Mouse (Mus musculus) hindbrain, postnatal 0 days (tissue): ENCODE results near the gene Timm17a. TPM values are rescaled to one million over a fixed set of nuclear protein-coding genes. Genes with fewer than 3 reads are reported as not detected.
A peak's percentile ranks its signal among the peaks of the same experiment; 100 is the strongest.

ENCODE experiments used
- ATAC-seq: fragments of 200-750 bp; cut with Nextera tagmentation; 2 replicates; pipeline ENCODE4 v1.8.0; 2017; ENCODE audit warnings: mild to moderate bottlenecking, moderate TSS enrichment, moderate library complexity
- DNase-seq: peaks from one replicate; pipeline ENCODE4 v3.0.0-alpha.2; 2015; ENCODE audit warnings: low spot score
- H3K27ac ChIP-seq: fragments of 300-500 bp; sonication (generic); 2 replicates; pipeline ENCODE4 v1.5.1; 2014; ENCODE audit warnings: mild to moderate bottlenecking
- H3K27me3 ChIP-seq: fragments of 300-500 bp; sonication (generic); 2 replicates; pipeline ENCODE4 v1.6.1; 2014; ENCODE audit warnings: low read length, mixed read lengths; ENCODE audit not compliant: insufficient read depth
- H3K36me3 ChIP-seq: fragments of 300-500 bp; sonication (generic); 2 replicates; pipeline ENCODE4 v1.6.1; 2014; ENCODE audit warnings: low read length, mixed read lengths; ENCODE audit not compliant: insufficient read depth
- H3K4me1 ChIP-seq: fragments of 300-500 bp; sonication (generic); 2 replicates; pipeline ENCODE4 v1.6.1; 2014; ENCODE audit warnings: antibody characterized with exemption, low read length, mixed read lengths; ENCODE audit not compliant: insufficient read depth
- H3K4me2 ChIP-seq: fragments of 300-500 bp; sonication (generic); 2 replicates; pipeline ENCODE4 v1.6.1; 2014; ENCODE audit warnings: low read depth, mild to moderate bottlenecking, low read length, moderate library complexity, mixed read lengths
- H3K4me3 ChIP-seq: fragments of 300-500 bp; sonication (generic); 2 replicates; pipeline ENCODE4 v1.5.1; 2014; ENCODE audit warnings: low read length
- H3K9ac ChIP-seq: fragments of 300-500 bp; sonication (generic); replicated peaks from 2 replicates; pipeline ENCODE4 v1.6.1; 2014; ENCODE audit warnings: mild to moderate bottlenecking, low read length, moderate library complexity, mixed read lengths
- H3K9me3 ChIP-seq: fragments of 300-500 bp; sonication (generic); 2 replicates; pipeline ENCODE4 v1.6.1; 2016; ENCODE audit warnings: low read length, mixed read lengths
- CTCF ChIP-seq: IDR thresholded peaks from 2 replicates; pipeline ENCODE4 v1.5.1; 2016; ENCODE audit warnings: antibody characterized with exemption, control low read depth, low read depth
- WGBS: fragments of 180-500 bp; shearing (Covaris S2); extraction: QIAGEN DNeasy Blood & Tissue Kit; methylation state at CpG from one replicate; pipeline ENCODE4 v1.1.7; 2014; 5-methylcytosine and 5-hydroxymethylcytosine counted together
- polyA plus RNA-seq: library from polyadenylated mRNA; unstranded; fragments of >200 nt; fragmentation: Nextera tagmentation; extraction: Ambion mirVana; gene quantifications from 2 replicates; pipeline ENCODE4 v1.2.1, GENCODE M21; 2015
- total RNA-seq: library from RNA; depleted of rRNA; stranded (reverse); fragments of >200 nt; gene quantifications from 2 replicates; pipeline ENCODE4 v1.2.3, GENCODE M21; 2014

Timm17a gene
- total and polyA plus RNA-seq, 2 experiments from 2014 or later, result 45.2 to 201 TPM

DNA sequence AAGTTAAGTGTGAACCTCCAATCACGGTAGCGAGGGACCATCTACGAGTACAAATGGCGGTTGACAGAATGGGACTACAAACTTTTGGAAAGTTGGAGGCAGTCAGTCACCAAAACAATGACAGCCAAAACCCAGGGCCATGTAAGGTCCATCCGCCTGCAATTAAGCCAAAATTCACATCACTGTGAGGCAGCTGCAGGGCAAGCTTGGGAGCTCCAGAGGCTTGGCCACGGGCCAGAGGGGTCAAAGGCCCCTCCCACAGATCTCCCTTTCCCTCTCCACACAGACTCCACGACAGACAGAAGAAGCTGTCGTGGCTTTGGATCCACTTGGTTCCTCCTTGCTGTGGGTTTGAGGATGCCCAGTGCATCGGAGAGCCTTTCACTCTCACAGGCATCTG is 50.3 kb downstream of the Timm17a start:
- Histone ChIP-seq H3K27me3 (no peaks in the 10 kb centered on the region), H3K4me2 (no peak overlapping the region), H3K27ac (no peak overlapping the region), H3K9ac (no peak overlapping the region), H3K9me3 (no peaks in the 10 kb centered on the region), H3K4me1 (peaks cover 7% of the 10 kb centered on the region; the same call in 1 of the 2 replicates), H3K4me3 (no peak overlapping the region), H3K36me3 (peaks cover 50% of the 10 kb centered on the region)
- no peak for DNase-seq
- TF ChIP-seq CTCF, result no peak
- 75% methylated on average over 9 of the region's 9 CpGs for WGBS
- ATAC-seq, result no peak

DNA sequence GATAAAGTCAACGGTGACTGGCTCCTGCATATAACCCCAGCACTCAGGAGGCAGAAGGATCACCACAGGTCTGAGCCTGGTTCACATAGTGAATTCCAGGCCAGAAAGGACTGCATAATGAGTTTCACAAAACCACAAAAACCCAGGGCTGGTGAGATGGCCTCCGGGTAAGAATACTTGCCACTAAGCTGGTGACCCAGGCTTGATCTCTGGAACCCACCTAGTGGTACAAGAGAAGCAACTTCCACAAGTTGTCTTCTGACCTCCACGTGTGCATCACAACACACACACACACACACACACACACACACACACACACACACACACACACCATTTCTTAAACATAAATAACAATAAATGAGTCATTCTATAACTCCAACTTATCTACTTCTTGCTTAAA is 51.2 kb downstream of the Timm17a start:
- 85% methylated on average over 3 of the region's 3 CpGs for WGBS
- Histone ChIP-seq H3K27ac (no peak overlapping the region), H3K9me3 (no peaks in the 10 kb centered on the region), H3K36me3 (peaks cover 40% of the 10 kb centered on the region), H3K4me3 (no peak overlapping the region), H3K4me2 (no peak overlapping the region), H3K27me3 (no peaks in the 10 kb centered on the region), H3K9ac (no peak overlapping the region), H3K4me1 (peaks cover 8% of the 10 kb centered on the region; the same call in 1 of the 2 replicates)
- DNase-seq (no peak), ATAC-seq (no peak)
- no peak for TF ChIP-seq CTCF

DNA sequence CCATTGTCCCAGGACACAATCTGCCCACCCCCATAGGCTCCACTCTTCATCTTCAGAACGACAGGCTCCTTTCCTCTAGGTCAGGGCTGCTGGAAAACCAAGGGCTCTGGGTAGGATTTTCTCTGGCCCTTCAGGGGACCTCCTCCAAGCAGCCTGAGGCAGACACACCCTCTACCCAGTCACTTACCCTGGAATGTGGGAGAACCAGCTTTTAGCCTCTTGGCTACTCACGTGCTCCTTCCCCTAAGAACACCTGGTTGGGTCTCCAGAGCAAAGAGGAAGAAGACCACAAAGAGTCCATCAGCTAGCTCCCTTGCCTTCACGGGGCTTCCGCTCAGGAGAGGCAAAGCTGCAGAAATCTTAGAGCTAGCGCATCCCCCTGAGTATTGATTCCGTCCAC is 52.6 kb downstream of the Timm17a start:
- Histone ChIP-seq H3K27me3 (no peaks in the 10 kb centered on the region), H3K4me3 (no peak overlapping the region), H3K27ac (no peak overlapping the region), H3K36me3 (peaks cover 29% of the 10 kb centered on the region), H3K4me2 (no peak overlapping the region), H3K4me1 (peaks cover 8% of the 10 kb centered on the region; the same call in 1 of the 2 replicates), H3K9ac (no peak overlapping the region), H3K9me3 (no peaks in the 10 kb centered on the region)
- DNase-seq (no peak), ATAC-seq (no peak)
- TF ChIP-seq CTCF, result no peak
- 82% methylated on average over 6 of the region's 6 CpGs for WGBS

DNA sequence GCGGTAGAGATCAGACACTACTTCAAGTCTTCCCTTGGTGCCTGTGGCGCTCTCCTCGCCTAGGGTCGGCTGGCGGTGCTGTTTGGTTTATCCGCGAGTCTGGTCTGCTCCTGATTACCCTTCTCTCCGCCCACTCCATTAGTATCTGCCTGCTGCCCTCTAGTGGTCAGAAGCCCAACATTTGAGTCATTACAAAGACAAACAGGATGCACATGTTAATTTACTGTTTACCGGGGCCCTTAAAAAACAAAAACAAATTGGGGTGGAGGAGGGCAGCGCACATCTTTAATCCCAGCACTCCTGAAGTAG is 54.5 kb downstream of the Timm17a start:
- peak; percentile 88 for TF ChIP-seq CTCF
- H3K27me3 ChIP-seq, result no peaks in the 10 kb centered on the region
- peaks cover 14% of the 10 kb centered on the region; the same call in 1 of the 2 replicates for H3K36me3 ChIP-seq
- under 1% methylated on average over 10 of the region's 10 CpGs for WGBS
- peak overlapping the region; percentile 41 for H3K4me2 ChIP-seq
- 0 out of 2 replicates have a peak overlapping the region, but pooled peaks have one; percentile 28 for H3K9ac ChIP-seq
- H3K4me3 ChIP-seq, result 0 out of 2 replicates have a peak overlapping the region, but pooled peaks have one; percentile 13
- H3K9me3 ChIP-seq, result no peaks in the 10 kb centered on the region
- peak; percentile 92 for ATAC-seq
- peak overlapping the region; percentile 51; the same call in 1 of the 2 replicates for H3K27ac ChIP-seq
- H3K4me1 ChIP-seq, result peaks cover 8% of the 10 kb centered on the region; the same call in 1 of the 2 replicates
- DNase-seq, result peak; percentile 93

DNA sequence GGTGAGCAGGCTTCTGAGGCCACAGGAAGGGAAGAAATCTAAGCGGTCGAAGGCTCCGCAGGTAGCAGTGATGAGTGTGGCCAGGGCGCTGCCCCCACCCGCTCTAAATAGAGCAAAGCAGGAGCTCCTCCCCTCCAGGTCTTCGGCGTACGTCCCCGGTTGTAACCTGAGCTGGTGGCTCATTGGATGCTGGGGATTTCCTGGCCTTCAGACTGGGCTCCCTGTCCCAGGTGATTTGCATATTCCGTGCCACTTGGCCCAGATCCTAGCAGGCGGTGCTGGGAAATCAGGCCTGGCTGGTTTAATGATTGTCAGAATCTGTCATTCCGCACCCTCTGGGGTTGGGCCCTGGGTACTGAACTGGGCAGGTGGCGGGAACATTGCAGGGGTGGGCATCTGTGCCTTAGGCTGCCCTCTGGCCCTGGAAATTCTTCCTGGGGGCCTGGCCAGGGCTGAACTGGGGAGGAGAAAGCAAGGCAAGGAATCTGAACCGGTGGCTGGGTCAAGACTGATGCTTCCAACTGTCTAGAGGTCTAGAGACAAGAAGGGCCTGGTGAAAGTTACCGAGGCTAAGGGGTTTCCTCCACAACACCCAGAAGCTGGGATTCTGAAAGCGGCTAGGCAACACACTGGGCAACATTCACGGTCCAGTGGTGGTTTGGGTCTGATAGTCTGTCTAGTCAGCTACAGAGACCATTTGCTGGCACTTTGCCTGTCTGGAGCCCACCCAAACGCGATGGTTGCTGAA is 55.0 kb downstream of the Timm17a start, which contains the start of gene Elf3:
Elf3 (minus strand) TSS at position 189 of the 748 bp plus-strand sequence.
- 0 out of 2 replicates have a peak within 1 kb of the TSS, but pooled peaks have one; percentile 28 for H3K9ac ChIP-seq
- H3K36me3 ChIP-seq, result peaks cover 13% of the 10 kb centered on the region; the same call in 1 of the 2 replicates
- 0 out of 2 replicates have a peak within 1 kb of the TSS, but pooled peaks have one; percentile 13 for H3K4me3 ChIP-seq
- ATAC-seq (peak; percentile 58), DNase-seq (peak; percentile 63)
- peak within 1 kb of the TSS; percentile 51; the same call in 1 of the 2 replicates for H3K27ac ChIP-seq
- peak within 1 kb of the TSS; percentile 41 for H3K4me2 ChIP-seq
- H3K27me3 ChIP-seq, result no peaks in the 10 kb centered on the region
- H3K4me1 ChIP-seq, result peaks cover 8% of the 10 kb centered on the region; the same call in 1 of the 2 replicates
- TF ChIP-seq CTCF, result no peak
- H3K9me3 ChIP-seq, result no peaks in the 10 kb centered on the region
- 11% methylated on average over 19 of the region's 19 CpGs for WGBS

DNA sequence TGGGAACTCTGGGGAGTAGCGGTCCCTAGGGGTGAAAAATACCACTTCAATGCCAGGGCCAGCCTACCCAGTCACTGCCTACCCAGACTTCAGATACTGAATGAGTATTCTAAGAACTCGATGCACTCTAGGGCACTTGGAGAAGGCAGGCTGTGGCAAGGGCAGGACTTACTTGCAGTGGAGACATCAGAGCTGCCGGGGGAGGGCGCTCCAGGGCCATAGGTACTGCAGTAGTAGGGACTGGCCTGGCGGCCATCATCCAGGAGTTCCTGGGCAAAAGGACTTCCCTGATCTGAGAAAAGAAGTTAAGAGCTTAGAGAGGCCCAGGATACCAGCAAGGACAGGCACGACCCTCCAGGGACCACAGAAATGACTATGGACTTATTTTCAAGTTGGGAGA is 57.3 kb downstream of the Timm17a start:
- no peak for TF ChIP-seq CTCF
- H3K9ac ChIP-seq, result no peak overlapping the region
- H3K4me2 ChIP-seq, result no peak overlapping the region
- H3K27ac ChIP-seq, result no peak overlapping the region
- no peaks in the 10 kb centered on the region for H3K36me3 ChIP-seq
- no peak for DNase-seq
- 78% methylated on average over 6 of the region's 6 CpGs for WGBS
- peaks cover 8% of the 10 kb centered on the region; the same call in 1 of the 2 replicates for H3K4me1 ChIP-seq
- H3K27me3 ChIP-seq, result no peaks in the 10 kb centered on the region
- ATAC-seq, result no peak
- H3K9me3 ChIP-seq, result no peaks in the 10 kb centered on the region
- no peak overlapping the region for H3K4me3 ChIP-seq

DNA sequence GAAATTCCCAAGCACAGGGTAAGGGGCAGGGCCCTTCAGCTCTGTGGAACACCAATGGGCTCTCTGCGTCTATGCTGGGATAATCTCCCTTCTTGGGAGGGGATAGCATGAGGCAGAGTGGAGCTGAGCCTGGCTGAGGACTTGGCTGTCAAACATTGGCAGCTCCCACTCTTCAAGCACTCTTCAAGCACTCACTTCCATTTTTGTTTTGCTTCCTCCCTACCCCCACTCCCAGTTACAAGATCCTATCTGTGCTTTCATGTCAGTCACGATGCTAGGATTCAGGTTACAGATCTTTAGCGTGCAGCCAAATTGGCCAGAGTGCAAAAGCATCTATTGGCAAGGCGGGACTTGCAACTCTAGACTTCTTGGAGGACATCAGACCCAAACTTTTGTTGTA is 60.7 kb downstream of the Timm17a start:
- Histone ChIP-seq H3K36me3 (no peaks in the 10 kb centered on the region), H3K27ac (no peak overlapping the region), H3K9me3 (no peaks in the 10 kb centered on the region), H3K27me3 (no peaks in the 10 kb centered on the region), H3K4me1 (peaks cover 6% of the 10 kb centered on the region; the same call in 1 of the 2 replicates), H3K9ac (no peak overlapping the region), H3K4me3 (no peak overlapping the region), H3K4me2 (no peak overlapping the region)
- DNase-seq (no peak), ATAC-seq (no peak)
- 52% methylated on average over 4 of the region's 4 CpGs for WGBS
- no peak for TF ChIP-seq CTCF
